Mouse (Mus musculus) embryonic fibroblast, embryonic 13.5 days (primary cell): Measurements from ENCODE around the gene Hectd2.

Source experiments
- CTCF ChIP-seq: IDR thresholded peaks from 2 replicates; pipeline ENCODE4 v1.5.1; 2011; ENCODE audit warnings: mild to moderate bottlenecking, control low read depth, low read length, moderate library complexity, borderline replicate concordance; ENCODE audit not compliant: insufficient read depth
- POLR2A ChIP-seq: IDR thresholded peaks from 2 replicates; pipeline ENCODE4 v1.6.1; 2011; ENCODE audit warnings: low read depth, mild to moderate bottlenecking, control low read depth, low read length, moderate library complexity

DNA sequence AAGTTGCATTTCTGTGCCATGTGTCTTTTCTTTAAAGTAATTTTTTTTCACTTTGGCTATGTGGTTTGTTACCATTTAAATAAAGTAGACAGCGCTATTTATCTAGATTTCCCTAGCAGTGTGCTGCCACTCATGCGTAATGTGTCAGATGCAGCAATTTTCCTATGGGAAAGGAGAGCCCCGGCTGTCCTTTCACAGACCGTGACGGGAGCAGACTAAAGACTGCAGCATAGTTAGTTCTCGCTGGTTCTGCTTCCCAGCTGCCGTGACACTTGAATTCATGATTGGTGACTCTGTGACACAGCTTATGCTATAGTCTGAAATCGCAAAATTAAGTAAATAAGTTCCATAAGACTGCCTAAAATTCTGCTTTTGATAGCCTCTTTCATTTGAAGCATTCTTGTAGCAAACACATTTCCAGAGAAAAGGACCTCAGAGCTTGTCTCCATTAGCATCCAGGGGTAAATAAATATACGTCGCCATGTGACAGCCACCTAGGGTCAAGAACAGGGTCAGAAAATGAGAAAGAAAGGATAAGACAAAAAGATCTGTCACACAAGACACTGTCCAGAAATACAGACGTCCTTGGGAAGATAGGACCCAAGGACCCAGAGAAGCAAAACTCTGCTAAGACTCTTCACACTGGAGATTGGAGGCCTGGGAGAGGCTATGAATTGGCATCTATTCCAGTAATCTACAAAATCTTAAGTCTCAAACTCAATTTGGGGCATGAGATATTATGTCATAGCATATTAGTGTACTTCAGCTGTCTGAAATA is 48.3 kb downstream of the Hectd2 start:
- TF ChIP-seq CTCF (no peak), POLR2A (no peak)
